Mouse (Mus musculus): ENCODE results near the gene Shkbp1. TPM values are rescaled to one million over a fixed set of nuclear protein-coding genes. Genes with fewer than 3 reads are reported as not detected.
A peak's percentile ranks its signal among the peaks of the same experiment; 100 is the strongest.

Shkbp1 gene
- polyA plus RNA-seq, 1 experiment from 2014 or later, result 39.8 TPM

GRCm38 (mm10) chr7:27359706-27360358, 4.0 kb upstream of the Shkbp1 start:
- DNase-seq (ENCODE audit: low spot score) (no peak), ATAC-seq (replicated peaks; ENCODE audit: low FRiP score, low TSS enrichment, low read depth) (no peak)
- 93% methylated on average over 9 of the region's 9 CpGs for WGBS

GRCm38 (mm10) chr7:27359162-27359561, 3.3 kb upstream of the Shkbp1 start:
- ATAC-seq (replicated peaks; ENCODE audit: low FRiP score, low TSS enrichment, low read depth), result no peak
- Histone ChIP-seq H3K9ac (ENCODE audit: low read length) (no peak overlapping the region), H3K27ac (ENCODE audit: low read depth) (no peak overlapping the region), H3K27me3 (replicated peaks; ENCODE audit: control insufficient read depth, insufficient read depth, low read length) (peaks cover 11% of the 10 kb centered on the region), H3K4me1 (replicated peaks; ENCODE audit: control insufficient read depth, insufficient read depth, low read length) (peaks cover 19% of the 10 kb centered on the region), H3K4me3 (ENCODE audit: low read depth, low read length) (no peak overlapping the region), H3K9me3 (ENCODE audit: control insufficient read depth, low read length) (no peaks in the 10 kb centered on the region), H3K36me3 (ENCODE audit: control insufficient read depth, insufficient read depth, low read length) (no peaks in the 10 kb centered on the region), H3K4me2 (ENCODE audit: low read length) (no peak overlapping the region)
- 72% methylated on average over 2 of the region's 2 CpGs for WGBS
- DNase-seq (ENCODE audit: low spot score), result no peak

More at GRCm38 (mm10) chr7:27359706-27360358, 4.0 kb upstream of the Shkbp1 start:
- Histone ChIP-seq H3K4me2 (ENCODE audit: low read length) (no peak overlapping the region), H3K36me3 (ENCODE audit: control insufficient read depth, insufficient read depth, low read length) (no peaks in the 10 kb centered on the region), H3K9ac (ENCODE audit: low read length) (no peak overlapping the region), H3K9me3 (ENCODE audit: control insufficient read depth, low read length) (no peaks in the 10 kb centered on the region), H3K27me3 (replicated peaks; ENCODE audit: control insufficient read depth, insufficient read depth, low read length) (peaks cover 18% of the 10 kb centered on the region), H3K4me3 (ENCODE audit: low read depth, low read length) (no peak overlapping the region), H3K4me1 (replicated peaks; ENCODE audit: control insufficient read depth, insufficient read depth, low read length) (peaks cover 13% of the 10 kb centered on the region), H3K27ac (ENCODE audit: low read depth) (no peak overlapping the region)

DNA sequence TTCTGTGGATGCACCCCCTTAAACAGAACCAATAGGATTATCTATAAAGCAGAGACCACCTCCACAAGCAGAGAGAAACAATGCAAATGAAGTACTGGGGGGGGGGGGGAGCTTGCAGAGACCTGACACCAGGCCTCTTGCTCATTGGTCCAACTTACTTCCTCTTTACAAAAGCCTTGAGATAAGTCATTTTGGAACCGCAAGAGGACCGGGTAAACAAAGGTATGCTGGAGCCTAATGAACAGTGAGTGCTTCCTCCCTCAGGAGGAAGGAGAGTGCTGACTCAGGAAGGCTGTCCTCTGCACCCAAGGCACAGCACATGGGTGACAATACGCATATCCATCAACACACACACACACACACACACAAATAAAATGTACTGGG, 1.8 kb upstream of the Shkbp1 start:
- H3K27me3 ChIP-seq (replicated peaks; ENCODE audit: control insufficient read depth, insufficient read depth, low read length), result no peaks in the 10 kb centered on the region
- H3K9me3 ChIP-seq (ENCODE audit: control insufficient read depth, low read length), result no peaks in the 10 kb centered on the region
- H3K9ac ChIP-seq (ENCODE audit: low read length), result no peak overlapping the region; the same call in 1 of the 2 replicates
- H3K4me1 ChIP-seq (replicated peaks; ENCODE audit: control insufficient read depth, insufficient read depth, low read length), result peaks cover 19% of the 10 kb centered on the region
- peak overlapping the region; percentile 72 for H3K4me3 ChIP-seq (ENCODE audit: low read depth, low read length)
- 14% methylated on average over 3 of the region's 3 CpGs for WGBS
- peak overlapping the region; percentile 90 for H3K27ac ChIP-seq (ENCODE audit: low read depth)
- H3K36me3 ChIP-seq (ENCODE audit: control insufficient read depth, insufficient read depth, low read length), result no peaks in the 10 kb centered on the region
- ATAC-seq (replicated peaks; ENCODE audit: low FRiP score, low TSS enrichment, low read depth) (no peak), DNase-seq (ENCODE audit: low spot score) (no peak)
- peak overlapping the region; percentile 80 for H3K4me2 ChIP-seq (ENCODE audit: low read length)

GRCm38 (mm10) chr7:27356861-27357594, 1.2 kb upstream of the Shkbp1 start, which contains the start of gene Gm20479:
TSS of gene Gm20479 (minus strand) at chr7:27357419.
- Histone ChIP-seq H3K4me2 (ENCODE audit: low read length) (peak within 1 kb of the TSS; percentile 80), H3K9ac (ENCODE audit: low read length) (peak within 1 kb of the TSS; percentile 53), H3K27ac (ENCODE audit: low read depth) (peak within 1 kb of the TSS; percentile 90), H3K36me3 (ENCODE audit: control insufficient read depth, insufficient read depth, low read length) (no peaks in the 10 kb centered on the region), H3K4me3 (ENCODE audit: low read depth, low read length) (peak within 1 kb of the TSS; percentile 72), H3K9me3 (ENCODE audit: control insufficient read depth, low read length) (no peaks in the 10 kb centered on the region), H3K27me3 (replicated peaks; ENCODE audit: control insufficient read depth, insufficient read depth, low read length) (no peaks in the 10 kb centered on the region), H3K4me1 (replicated peaks; ENCODE audit: control insufficient read depth, insufficient read depth, low read length) (peaks cover 19% of the 10 kb centered on the region)
- ATAC-seq (replicated peaks; ENCODE audit: low FRiP score, low TSS enrichment, low read depth), result no peak
- peak; percentile 74 for DNase-seq (ENCODE audit: low spot score)
- WGBS, result 2% methylated on average over 27 of the region's 27 CpGs

- ATAC-seq (replicated peaks; ENCODE audit: low FRiP score, low TSS enrichment, low read depth), result peak; percentile 37
- Histone ChIP-seq H3K4me2 (ENCODE audit: low read length) (peak overlapping the region; percentile 80), H3K27me3 (replicated peaks; ENCODE audit: control insufficient read depth, insufficient read depth, low read length) (no peaks in the 10 kb centered on the region), H3K36me3 (ENCODE audit: control insufficient read depth, insufficient read depth, low read length) (0 out of 2 replicates have a peak, but pooled peaks cover 3% of the 10 kb centered on the region), H3K9ac (ENCODE audit: low read length) (peak overlapping the region; percentile 53), H3K4me3 (ENCODE audit: low read depth, low read length) (peak overlapping the region; percentile 72), H3K9me3 (ENCODE audit: control insufficient read depth, low read length) (no peaks in the 10 kb centered on the region), H3K27ac (ENCODE audit: low read depth) (peak overlapping the region; percentile 90), H3K4me1 (replicated peaks; ENCODE audit: control insufficient read depth, insufficient read depth, low read length) (peaks cover 19% of the 10 kb centered on the region)
- WGBS, result under 1% methylated on average over 16 of the region's 16 CpGs
- DNase-seq (ENCODE audit: low spot score), result peak; percentile 76
Measured at GRCm38 (mm10) chr7:27356248-27356647, 429 bp upstream of the Shkbp1 start.

GRCm38 (mm10) chr7:27355261-27355660, 558 bp downstream of the Shkbp1 start:
- H3K36me3 ChIP-seq (ENCODE audit: control insufficient read depth, insufficient read depth, low read length), result peaks cover 9% of the 10 kb centered on the region
- DNase-seq (ENCODE audit: low spot score) (no peak), ATAC-seq (replicated peaks; ENCODE audit: low FRiP score, low TSS enrichment, low read depth) (no peak)
- no peaks in the 10 kb centered on the region for H3K9me3 ChIP-seq (ENCODE audit: control insufficient read depth, low read length)
- H3K27ac ChIP-seq (ENCODE audit: low read depth), result peak overlapping the region; percentile 90; the same call in 1 of the 2 replicates
- no peaks in the 10 kb centered on the region for H3K27me3 ChIP-seq (replicated peaks; ENCODE audit: control insufficient read depth, insufficient read depth, low read length)
- peak overlapping the region; percentile 53 for H3K9ac ChIP-seq (ENCODE audit: low read length)
- WGBS, result 7% methylated on average over 14 of the region's 14 CpGs
- H3K4me1 ChIP-seq (replicated peaks; ENCODE audit: control insufficient read depth, insufficient read depth, low read length), result peaks cover 19% of the 10 kb centered on the region
- peak overlapping the region; percentile 72 for H3K4me3 ChIP-seq (ENCODE audit: low read depth, low read length)
- H3K4me2 ChIP-seq (ENCODE audit: low read length), result peak overlapping the region; percentile 80

GRCm38 (mm10) chr7:27354783-27355182, 1.0 kb downstream of the Shkbp1 start:
- Histone ChIP-seq H3K27me3 (replicated peaks; ENCODE audit: control insufficient read depth, insufficient read depth, low read length) (no peaks in the 10 kb centered on the region), H3K9ac (ENCODE audit: low read length) (no peak overlapping the region), H3K36me3 (ENCODE audit: control insufficient read depth, insufficient read depth, low read length) (peaks cover 11% of the 10 kb centered on the region), H3K9me3 (ENCODE audit: control insufficient read depth, low read length) (no peaks in the 10 kb centered on the region), H3K4me1 (replicated peaks; ENCODE audit: control insufficient read depth, insufficient read depth, low read length) (peaks cover 19% of the 10 kb centered on the region), H3K4me3 (ENCODE audit: low read depth, low read length) (peak overlapping the region; percentile 72), H3K4me2 (ENCODE audit: low read length) (peak overlapping the region; percentile 80), H3K27ac (ENCODE audit: low read depth) (no peak overlapping the region)
- ATAC-seq (replicated peaks; ENCODE audit: low FRiP score, low TSS enrichment, low read depth) (no peak), DNase-seq (ENCODE audit: low spot score) (no peak)
- WGBS, result 42% methylated on average over 4 of the region's 4 CpGs

GRCm38 (mm10) chr7:27354144-27354543, 1.7 kb downstream of the Shkbp1 start:
- H3K9ac ChIP-seq (ENCODE audit: low read length), result no peak overlapping the region
- peaks cover 19% of the 10 kb centered on the region for H3K4me1 ChIP-seq (replicated peaks; ENCODE audit: control insufficient read depth, insufficient read depth, low read length)
- peak overlapping the region; percentile 80 for H3K4me2 ChIP-seq (ENCODE audit: low read length)
- H3K9me3 ChIP-seq (ENCODE audit: control insufficient read depth, low read length), result no peaks in the 10 kb centered on the region
- no peaks in the 10 kb centered on the region for H3K27me3 ChIP-seq (replicated peaks; ENCODE audit: control insufficient read depth, insufficient read depth, low read length)
- DNase-seq (ENCODE audit: low spot score), result peak; percentile 54
- H3K4me3 ChIP-seq (ENCODE audit: low read depth, low read length), result no peak overlapping the region
- WGBS, result 25% methylated on average over 6 of the region's 6 CpGs
- H3K27ac ChIP-seq (ENCODE audit: low read depth), result no peak overlapping the region
- no peak for ATAC-seq (replicated peaks; ENCODE audit: low FRiP score, low TSS enrichment, low read depth)
- peaks cover 14% of the 10 kb centered on the region for H3K36me3 ChIP-seq (ENCODE audit: control insufficient read depth, insufficient read depth, low read length)

All from intestine, embryonic 14.5 days (tissue).